Mouse (Mus musculus) MN1 (cell line): ENCODE measurements at regions not wholly inside any gene's neighbourhood (a gene's known extent, or its start where the extent isn't known, plus 50 kb on each side); places are given as distances from the start of the nearest gene placed in this dataset.

Experiments
- DNase-seq: peaks from one replicate; pipeline ENCODE4 v3.0.0-alpha.2; 2016; ENCODE audit warnings: low spot score

DNA sequence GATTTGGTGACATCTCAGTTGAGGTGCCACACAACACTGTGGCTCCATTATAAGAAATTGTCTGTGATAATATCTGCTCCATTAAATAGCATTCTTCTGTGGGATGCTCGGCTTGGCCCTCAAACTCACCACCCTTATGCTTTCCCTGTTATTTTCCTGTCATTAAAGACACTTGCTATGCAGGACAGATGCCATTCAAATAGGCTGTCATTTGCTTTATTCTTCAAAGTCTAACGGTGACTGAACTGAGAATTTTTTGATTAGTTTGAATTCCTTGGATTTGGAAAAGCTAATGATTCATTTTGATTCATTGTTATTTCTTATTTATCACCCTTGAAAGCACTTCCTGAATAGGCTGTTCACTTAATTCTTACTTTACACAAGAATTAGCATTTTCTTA lies 339.3 kb upstream of the Mmadhc start:
- no peak for DNase-seq

DNA sequence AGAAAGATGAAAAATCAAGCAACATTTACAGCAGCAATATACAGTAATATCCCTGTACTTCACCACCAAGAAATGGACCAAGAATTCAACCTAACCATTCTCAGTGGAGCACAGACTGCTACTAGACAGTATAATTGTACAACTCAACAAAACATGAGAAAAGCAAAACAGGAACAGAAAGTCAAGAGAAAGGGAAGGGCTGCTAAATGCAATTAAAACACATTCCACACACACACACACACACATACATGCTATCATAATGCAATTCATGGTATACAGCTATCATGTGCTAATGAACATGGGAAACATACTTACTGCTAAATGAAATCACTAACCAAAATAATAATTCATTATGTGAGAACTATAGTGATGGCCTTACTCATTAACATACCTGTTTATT lies 335.2 kb upstream of the Mmadhc start:
- no peak for DNase-seq

DNA sequence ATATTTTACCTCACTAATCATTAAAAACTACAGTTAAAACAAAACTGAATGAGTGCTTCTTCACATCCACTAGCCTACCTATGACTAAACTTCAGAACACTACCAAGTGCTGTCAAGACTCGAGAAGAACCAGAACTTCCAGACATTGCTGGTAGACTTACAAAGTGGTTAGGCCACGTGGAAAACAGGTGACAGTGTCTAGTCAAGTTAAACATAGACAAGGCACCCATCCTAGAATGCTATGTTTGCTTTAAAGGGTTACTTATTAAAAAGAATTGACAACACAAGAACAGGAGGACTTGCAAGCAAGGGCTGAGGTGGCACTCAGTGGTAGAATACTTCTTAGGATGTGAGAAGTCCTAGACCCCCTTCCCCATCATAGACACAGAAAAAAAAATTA lies 330.9 kb upstream of the Mmadhc start:
- DNase-seq: no peak

DNA sequence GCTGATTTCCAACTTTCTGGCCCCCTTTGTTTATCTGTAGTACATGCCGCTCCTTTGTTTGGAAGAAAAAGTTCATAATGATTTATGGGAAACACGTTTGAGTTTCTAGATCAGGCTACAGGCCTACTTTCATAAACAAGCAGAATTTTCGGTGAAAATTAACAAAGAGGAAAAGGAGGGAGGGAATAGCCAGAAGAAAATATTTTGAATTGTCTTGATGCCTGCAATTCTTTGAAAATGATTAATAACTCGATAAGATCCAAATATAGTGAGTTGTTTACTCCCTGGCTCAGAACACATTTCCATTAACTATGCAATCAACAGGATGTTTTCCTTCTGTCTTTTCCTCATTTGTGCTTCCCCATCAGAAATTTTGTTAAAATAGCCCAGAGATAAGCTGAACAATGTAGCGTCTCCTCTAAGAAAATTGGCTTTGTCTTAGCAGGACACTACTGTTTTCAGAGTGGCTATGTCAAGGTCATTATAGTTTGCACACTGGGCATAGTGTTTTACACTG lies 328.7 kb upstream of the Mmadhc start:
- no peak for DNase-seq

DNA sequence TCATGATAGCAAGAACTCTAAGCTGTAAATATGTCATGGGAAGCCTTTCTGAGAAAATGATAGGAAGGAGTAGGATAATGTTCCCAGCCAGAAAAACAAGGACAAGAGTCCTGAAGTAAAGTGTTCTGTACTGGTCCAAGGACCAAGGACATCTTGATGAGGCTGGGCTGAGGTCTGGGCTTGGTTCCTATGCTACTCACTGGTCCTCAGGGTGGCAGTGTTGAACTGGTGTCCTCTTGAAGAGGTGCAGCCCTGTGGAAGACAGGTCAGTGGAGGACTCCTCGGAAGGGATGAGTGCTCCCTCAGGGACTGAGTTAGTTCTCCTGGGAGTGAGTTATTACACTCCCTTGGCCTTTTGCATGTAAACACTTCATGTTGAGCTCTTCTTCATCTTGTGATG lies 312.5 kb upstream of the Mmadhc start:
- DNase-seq: no peak

DNA sequence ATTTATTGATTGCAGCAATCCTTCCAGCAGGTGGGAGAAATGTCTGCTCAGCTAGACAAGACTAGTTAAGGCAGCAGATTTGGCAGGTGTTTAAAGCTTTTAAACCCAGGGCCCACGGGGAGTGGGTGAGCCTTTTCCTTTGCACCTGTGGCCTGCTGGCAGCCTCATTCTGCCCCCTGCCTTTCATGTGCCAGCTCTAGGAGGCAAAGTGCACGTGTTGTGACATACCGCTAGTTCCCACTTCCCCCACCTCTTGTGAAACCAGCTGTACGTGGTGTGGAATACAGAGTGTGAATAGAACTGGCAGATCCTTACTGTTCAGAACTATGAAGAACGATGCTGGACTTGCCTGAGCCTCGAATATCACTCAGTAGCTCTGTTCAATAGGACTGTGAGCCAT lies 292.6 kb upstream of the Mmadhc start:
- no peak for DNase-seq

DNA sequence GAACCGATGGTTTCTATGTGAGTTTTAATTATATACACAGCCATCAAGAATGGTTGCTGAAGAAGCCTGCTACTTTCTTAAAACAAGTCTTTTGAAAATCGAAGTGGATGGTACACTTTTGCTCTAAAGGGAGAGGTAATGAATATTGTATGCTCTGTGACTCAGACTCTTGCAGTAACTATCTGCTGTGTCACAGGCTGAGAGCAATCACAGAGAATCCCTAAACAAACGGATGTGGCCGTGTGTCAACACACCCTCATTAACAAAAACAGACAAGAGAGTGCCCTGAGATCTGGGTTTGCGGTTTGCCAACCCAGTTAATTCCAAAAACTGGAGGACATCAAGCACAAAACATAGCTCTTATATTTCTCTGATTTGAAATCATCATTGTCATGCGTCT lies 292.1 kb upstream of the Mmadhc start:
- DNase-seq: no peak

DNA sequence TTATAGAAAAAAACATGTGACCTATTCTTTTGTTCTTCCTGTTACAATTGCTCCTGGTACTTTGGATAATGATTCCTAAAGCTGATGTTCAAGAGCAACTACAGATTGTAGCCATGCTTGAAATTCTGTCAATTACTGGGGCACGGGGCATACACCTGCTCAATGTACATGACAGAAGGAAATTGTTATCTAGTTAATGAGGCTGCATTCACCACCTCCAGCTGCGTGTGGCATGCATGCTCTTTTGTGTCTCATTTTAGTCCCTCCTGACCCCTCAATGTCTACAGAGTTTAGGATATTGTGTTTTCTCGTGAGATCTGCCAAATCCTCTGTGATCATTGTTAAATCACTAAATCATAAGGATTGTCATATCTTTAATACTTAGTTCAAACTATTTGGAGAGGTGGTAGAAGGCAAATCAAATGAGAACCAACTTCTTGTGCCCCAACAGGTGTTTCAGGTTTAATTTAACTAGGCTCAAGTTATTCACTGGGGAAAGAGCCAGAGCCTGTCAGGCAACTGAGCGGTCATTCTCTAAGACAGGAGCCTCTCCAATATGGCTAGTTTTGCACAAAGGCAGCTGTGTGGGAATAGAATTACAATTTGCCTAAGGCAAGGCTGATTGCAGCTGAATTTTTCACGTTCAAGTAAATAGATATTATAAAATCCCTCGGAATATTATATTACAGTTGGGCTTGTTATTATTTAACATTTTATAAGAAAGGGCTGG lies 289.9 kb upstream of the Mmadhc start:
- DNase-seq: no peak

DNA sequence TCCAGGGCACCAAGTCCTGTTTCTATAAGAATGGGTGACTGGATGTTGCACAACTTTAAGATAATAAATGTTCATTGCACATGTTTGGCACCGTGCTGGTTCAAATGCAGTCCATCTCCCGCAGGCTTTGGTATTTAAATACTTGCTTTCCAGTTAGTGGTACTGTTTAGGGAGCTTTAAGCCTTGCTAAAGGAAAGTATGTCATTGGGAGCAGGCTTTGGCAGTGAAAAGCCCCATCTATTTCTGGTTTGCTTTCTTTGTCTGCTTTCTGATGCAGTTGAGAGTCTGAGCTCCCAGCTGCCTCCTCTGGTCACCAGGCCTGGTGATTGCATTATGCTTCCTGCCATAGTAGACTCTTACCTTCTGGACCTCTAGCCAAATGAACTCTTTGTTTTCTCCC lies 283.0 kb upstream of the Mmadhc start:
- no peak for DNase-seq

DNA sequence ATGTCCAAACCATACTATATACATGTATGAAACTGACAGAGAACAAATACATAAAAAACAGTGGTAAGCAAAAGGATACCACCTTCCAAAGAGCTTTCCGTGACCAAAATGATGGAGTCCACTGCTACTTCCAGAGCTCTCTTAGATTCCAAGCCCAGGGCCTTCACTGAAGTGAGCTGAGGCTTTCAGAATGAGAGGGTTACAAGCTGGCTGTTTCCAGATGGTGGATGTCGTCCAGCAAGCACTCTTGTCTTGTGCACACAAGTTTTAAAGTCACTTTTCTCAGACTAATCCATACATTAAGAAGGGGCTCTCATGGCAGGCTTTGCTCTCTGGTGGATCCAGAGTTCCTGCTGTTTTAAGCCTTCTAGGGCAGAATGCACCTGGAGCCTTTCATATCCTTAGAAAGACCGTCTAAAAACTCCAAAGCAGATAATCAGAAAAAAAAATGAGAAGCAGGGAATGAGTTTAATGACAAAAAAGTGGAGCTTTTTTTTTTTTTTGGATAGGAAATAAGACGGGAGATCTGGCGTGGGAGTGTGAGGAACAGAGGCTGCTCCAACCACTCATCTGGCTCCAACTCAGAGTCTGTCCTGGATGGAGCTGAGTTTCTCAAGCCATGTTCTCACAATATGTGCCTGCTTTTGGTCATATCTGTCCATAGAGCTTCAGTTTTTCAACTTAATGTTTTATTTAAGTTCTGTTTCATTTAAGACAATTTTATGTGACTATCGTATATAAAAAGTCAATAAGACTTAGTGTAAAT lies 281.9 kb upstream of the Mmadhc start:
- DNase-seq: no peak

DNA sequence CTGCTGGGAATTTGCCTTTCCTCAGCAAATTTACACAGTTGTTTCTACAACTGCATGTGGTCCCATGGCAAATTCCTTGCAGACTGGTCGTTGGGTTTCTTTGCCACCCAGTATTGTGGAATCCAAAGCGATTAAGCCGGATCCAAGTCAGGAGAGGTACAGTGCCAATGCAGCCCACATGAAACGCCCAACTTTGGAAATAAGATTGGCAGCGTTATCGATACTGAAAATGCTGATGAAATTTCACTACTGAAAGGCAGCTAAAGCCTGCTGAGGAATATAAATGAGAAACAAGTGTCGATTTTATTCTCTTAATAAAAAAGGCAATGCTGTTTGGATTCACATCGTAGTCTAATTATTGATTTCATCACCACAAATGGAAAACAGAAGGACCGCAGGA lies 281.1 kb upstream of the Mmadhc start:
- no peak for DNase-seq

DNA sequence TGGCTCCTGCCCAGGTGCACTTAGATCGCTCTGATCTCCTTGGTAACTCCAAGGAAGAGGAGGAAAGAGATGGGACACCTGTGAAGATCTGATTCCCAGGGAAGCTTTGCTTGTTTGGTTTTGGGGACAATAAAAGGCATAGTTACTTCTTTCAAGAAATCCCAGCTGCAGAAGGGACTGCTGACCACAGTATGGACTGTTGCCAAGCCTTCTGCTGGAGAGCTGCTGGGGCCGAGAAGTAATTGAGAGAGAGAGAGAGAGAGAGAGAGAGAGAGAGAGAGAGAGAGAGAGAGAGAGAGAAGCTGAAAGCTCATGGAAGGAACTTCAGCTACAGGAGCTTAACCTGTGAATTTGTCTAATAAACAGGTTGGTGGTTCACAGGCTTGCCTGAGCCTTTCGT lies 276.9 kb upstream of the Mmadhc start:
- DNase-seq: no peak

DNA sequence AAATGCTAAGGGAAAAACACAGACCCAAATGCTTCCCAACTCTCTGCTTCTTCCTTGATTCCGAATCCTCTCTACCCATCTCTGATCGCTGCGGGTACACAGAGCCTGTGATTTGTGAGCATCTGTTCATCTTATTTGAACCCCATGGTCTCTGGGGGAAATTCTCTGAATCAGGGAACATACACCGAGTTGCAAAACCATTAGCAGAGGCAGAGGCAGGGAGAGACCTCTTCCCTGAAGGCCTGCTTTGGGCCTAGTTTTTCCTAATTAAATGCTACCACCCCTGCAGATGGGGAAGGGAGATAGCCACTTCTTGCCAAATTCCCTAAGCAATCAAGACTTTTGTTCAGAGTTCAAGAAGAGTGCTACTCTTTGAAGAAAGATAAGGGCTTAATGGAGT lies 274.4 kb upstream of the Mmadhc start:
- DNase-seq: no peak

DNA sequence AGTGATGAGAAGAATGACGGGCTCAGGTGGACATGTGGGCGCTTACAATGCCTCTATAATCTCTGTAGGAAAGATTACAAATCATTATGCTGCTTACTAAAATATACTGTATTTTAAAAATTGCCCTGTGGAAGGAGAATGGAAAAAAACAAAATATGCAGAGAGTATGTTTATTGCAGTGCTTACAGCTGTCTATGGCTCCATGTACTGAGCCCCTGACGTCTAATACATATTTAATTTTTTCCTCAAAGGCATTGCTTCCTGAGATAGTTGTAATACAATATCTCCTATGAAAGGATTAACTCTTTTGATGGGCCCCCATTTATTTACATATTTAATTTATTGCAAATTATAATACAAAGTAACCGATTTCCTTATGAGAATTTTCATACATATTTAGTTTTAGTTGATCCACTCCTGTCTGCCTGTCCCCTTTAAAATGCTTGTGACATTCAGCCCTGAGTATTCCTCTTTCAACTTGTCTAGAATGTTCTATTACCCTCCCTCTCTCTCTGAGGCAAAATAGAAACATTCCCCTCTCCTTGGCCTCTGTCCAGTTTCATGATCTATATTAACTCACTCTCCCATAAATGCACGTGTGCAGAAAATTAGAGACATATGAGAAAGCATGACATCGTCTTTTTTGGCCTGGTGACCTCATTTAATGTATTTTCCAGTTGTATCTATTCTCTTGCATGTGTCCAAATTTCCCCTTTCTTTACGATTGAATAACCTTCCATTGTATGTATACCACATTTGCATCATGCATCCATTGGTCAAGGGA lies 273.1 kb upstream of the Mmadhc start:
- no peak for DNase-seq

DNA sequence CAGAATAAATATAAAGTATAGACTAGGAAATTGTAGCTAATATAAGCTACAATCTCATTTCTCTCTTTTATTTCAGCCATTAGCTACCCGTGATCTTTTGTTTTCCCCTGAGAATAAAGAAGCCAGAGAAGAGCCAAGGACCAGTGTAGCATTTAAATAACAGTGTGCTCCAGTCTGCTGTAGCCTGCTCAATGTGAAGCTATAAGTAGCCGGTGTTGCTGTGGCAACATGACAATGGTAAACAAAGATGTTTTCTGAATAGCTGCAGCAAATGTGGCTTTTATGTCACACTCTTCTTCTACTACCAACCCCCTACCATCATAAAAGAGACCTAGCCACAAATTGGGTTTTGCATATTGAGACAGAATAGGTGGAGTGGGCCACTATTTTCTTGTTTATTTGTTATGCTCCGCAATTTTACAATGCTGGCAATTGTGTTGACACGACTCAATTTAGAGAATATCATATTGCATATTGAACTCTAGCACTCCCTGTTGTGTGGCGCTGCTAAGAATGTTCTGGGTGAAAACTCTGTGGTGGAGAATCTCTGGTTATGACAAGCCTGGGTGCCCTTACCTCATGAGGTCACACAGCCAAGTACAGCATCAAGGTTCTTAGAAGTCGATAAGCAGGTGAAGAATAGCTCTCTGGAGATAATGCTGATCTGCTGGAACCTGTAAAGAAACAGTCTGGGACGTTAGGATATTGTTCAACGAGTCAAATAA lies 272.3 kb upstream of the Mmadhc start:
- no peak for DNase-seq

DNA sequence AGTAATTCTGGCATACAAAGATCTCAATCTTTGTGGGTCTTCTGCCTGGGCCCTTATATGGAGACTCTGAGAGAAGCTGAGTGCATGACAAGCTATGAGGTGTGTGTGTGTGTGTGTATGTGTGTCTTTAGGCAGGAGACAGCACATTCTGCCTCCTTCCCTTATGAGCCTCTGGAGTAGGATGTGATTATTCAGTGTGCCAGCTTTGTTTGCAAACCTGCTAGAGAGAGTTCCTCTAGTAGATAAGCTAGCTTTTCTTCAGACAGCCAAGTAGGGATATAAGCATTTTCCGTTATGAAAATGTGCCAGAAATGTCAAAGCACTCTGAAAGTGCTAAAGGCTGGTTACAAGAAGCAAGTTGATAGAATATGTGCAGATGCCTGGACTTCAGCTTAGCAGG lies 270.9 kb upstream of the Mmadhc start:
- DNase-seq: no peak

DNA sequence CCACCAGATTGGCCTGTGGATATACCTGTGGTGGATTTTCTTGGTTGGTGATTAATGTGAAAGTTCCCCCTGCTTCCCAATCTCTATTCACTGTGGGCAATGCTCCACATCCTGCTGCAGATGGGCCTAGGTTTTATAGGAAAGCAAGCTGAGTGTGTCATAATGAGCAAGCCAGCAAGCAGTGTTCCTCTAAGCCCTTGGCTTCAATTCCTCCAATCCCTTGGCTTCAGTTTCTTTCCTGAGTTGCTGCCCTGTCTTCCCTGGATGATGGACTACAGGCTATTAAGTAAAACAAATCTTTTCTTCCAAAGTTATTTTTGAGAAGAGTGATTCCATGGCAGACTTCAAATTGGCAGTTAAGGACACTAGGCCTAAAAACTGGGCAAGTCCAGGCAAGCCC lies 257.4 kb upstream of the Mmadhc start:
- DNase-seq: no peak

DNA sequence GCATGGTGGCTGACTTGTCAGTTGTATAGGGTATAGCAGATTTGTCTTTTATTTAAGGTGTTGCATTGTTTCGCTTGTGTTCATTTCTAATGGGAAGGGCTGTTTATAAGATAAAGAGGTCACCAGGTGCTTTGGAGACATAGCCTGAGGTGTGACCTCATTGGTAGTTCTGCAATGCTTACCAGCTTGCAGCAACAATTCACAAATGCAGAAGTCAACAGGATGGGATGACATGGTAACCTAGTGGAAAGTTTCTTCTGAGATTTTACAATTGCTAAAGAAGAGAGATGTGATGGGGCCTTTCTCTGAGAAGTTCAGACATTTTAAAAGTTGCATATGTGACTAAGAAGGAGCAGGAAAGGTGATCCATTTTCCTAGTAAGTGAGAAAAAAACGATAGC lies 255.8 kb upstream of the Mmadhc start:
- DNase-seq: no peak

DNA sequence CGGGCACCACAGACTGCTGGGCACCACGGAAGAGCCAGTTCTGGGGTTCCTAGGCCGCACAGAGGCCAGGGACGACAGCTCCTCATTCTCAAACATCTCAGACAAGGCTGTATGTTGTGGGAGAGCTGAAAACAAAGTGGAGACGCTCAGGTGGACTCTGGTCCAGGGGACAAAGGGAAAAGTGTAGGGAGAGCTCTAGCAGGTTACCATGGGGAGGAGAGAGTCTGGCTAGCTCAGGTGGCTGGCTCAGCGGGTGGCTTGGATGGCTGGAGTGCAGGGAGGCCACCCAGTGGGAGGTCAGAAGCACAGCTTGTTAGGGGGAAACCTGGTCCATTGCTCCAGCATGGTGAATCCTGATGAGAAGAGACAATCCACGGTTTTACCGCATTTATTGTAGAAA lies 253.3 kb upstream of the Mmadhc start:
- DNase-seq: no peak

DNA sequence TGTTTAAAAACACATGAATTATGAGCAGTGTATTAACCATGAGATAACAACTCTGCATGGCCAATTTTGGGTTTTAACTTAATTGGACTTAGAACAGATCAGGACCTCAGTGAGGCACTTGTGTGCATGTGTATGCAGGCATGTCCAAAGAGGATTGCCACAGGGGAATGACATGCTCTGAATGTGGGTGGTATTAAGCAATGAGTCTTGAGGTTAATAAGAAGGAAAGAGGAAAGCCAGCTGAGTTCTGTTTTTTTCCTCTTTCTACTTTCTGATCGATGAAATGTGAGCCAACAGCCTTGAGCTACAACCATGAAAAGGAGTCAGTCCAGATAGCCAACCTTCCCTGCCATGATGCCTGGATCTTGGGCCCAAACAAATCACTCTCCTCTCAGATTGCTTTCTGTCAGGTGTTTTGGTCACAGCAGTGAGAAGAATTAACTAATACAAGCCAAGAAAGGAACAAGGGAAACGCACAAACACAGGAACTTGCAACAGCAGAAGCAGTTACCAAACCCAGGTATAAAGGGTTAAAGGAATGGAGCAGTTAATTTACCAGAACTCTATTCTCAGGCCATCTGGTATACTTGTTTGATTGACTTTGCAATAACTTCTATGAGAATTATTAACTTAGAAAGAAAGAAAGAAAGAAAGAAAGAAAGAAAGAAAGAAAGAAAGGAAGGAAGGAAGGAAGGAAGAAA lies 243.3 kb upstream of the Mmadhc start:
- no peak for DNase-seq

DNA sequence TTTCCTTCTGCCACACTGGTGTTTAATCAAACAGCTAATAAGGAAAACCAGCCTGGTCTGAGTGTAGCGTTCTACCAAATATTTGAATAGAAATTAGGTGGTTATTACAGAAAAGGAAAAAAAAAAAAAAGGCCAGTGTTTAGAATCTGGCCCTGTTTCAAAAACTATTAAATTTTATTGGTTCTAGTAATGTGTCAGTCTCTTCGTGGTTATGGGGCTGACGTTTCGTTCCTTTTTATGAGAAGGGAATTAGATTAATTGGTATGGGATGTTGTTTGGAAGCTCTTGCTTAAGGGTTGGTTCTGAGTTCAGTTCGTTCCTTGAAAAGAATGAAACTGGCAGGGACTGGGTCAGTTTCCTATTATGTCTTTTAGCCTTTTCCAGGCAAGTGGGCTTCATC lies 241.5 kb upstream of the Mmadhc start:
- DNase-seq: no peak
